Mouse (Mus musculus) monocyte, adult 2 months (primary cell): ENCODE data around the gene Foxp4.

Experiments used
- DNase-seq, 2 experiments: peaks; one replicate each; pipeline ENCODE4 v3.0.0; 2022; ENCODE audit warnings: low spot score in 2 of 2, low read depth in 1 of 2

The Foxp4 gene

DNA sequence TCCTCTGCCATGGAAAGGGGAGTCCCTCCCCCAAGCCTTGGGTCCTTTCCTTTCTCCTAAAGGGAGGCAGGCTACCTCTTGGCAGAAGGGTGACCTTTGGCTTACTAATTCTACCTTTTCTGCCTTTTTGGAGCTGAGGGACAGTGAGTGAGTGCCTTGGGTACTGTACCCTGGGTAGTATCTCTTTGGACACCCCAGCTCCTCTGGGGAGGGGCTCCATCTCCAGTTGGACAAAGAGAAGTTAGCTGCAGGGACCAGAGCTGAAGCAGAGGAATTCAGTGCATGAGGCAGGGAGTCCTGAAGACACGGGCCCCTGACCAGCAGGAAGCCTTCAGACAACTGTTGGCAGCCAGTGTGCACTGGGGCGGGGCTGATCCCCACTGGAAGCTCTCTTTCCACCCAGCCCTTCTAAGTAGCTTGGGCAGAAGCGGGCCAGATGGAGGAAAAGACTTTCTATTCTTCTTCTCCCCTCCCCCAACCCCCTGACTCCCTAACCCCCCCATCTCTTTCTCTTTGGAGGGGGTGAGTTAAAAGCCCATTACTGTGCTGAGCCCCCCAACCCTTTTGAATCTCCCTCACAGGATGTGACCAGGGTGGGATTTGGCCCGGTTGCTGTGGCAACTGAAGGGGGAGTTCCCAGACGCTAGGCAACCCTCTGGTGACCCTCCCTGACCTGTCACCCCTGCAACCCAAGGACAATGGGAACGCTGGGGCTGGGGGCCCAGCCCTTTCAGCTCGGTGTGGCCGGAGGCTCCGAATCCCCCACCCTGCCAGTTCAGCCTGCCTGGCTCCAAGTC, 26.3 kb downstream of the Foxp4 start:
- DNase-seq, result no peak

DNA sequence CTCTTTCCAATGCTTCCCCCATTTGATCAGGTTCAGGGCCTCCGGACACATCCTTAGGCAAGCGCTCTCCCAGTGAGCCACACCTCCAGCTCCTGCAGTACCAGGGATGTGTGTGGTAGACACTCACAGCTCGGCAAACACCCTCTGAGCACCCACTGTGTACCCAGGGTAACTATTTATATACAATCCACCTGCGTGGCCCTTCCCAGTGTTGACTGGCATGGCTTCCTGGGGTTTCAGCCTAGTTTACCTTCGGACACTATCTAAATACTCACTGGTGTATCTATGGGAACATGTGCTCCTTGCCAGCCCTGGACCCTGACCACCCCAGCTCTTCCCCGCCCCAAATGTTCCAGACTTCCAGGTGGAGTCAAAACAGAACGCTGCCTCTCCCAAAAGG, 34.7 kb downstream of the Foxp4 start:
- DNase-seq, result no peak

DNA sequence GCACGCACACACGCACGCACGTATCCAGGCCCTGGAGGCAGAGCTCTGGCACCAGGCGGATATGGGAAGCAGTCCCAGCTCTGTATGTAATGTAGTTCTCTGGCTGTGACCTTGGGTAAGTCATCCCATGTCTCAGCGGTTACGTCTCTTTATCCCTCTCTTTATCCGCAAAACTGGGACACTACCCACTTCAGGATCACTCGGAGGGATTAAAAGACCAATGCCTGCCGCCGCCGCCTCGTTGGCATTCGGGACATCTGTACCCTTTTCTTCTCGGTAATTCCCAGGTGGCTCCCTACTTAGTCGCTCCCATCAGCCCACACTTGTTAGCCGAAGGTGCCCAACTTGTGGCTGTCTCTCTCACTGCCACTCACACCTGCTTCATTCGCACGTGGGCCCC, 35.2 kb downstream of the Foxp4 start:
- DNase-seq, result no peak

DNA sequence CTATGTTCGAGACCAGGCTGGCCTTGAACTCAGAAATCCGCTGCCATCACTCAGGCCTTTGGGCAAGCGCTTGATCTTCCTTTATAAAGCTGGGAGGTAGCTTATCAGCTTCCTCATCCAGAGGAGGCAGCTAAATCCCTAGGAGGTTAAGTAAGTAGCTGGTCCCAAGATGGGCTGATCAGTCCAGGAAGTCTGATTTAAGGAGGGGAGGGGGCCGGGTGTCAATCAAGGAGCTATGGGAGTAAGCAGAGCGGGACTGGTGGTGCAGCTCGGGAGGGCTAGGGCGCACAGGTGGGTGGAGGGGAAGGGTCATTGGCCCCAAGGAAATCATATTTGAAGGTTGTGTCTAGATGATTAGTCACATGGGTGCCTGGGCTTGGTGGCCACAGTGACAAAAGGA, 35.8 kb downstream of the Foxp4 start:
- DNase-seq, result no peak

DNA sequence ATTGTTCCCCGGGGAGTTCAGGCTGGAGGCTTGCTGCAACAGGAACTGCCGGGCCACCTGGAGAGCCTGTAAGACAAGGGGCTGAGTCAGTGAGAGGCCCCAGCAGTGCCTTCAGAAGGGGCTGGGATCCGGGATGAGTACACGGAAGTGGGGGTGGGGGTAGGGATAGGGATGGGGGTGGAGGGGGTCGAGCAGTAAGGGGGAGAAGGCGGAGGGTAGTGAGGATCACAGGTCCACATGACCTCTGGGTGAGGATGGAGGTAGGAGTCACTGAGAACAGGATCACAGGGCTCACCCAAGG, 36.3 kb downstream of the Foxp4 start:
- no peak for DNase-seq

DNA sequence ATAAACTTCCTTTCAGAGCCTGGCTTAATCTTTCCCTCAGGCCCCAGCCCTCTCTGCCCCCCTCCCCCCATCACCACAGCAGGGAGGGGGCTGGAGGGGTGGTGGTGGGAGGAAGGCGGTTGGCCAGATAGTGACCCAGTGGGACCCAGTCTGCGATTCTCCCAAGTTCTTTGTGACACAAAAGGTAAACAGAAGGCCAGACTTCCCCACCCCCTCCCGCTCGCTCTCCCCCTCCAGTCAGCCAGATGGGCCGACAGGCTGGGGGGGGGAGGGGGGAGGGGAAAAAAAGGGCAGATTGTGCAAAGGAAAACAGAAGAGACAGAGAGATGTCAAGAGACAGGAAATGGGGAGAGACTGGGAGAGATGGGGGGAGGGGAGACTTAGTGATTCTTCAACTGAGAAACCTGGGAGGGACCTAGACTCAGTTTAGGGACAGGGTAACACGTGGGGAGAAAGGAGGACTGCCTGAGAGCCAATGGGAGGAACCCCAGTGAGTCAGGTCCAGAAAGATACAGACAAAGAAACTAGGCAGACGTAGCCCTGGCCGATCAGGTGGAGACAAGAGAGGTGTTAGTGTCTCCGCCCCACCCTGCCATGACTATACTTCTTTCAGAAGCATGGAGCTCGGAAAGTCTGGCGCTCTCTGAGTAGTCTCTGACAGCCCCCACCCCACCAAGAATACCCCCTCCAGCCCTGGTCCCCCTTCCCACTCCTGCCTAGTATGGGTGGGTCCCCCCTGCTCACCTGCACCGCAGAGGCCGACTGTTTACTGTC, 36.9 kb downstream of the Foxp4 start:
- DNase-seq, result no peak

DNA sequence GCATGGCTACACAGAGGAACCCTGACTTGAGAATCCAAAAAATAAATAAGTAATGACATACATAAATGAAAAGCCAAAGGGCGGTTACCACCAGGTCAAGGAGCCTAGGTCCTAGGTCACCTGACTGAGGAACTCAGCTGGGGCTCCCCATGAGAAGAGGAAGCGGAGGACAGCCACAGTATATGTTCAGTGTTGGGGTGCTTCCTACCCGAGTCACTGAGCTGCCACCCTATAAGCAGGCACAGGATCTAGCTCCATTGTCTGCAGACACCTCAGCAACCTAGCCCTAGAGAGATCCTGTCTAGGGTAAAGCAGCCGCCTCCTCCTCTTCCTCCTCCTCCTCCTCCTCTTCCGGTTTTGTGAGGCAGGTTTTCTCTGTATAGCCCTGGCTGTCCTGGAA, 41.3 kb downstream of the Foxp4 start:
- DNase-seq, result no peak

DNA sequence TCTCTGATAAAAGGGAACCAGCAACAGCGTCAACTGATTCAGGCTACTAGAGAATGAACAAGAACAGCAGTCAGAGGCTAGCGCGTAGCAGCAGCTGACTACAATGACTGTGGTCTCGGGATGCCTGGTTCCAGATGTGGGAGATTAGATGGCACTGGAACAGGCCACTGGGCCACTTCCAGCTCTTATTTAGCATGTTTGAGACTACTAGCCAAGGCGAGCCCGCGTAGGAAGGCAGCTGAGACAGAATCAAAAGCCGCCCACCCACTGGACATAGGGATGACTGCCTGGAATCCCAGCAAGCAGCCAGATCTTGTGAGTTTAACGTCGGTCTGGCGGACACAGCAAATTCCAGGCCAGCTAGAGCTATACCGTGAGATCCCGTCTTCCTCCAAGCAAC, 43.1 kb downstream of the Foxp4 start:
- no peak for DNase-seq

DNA sequence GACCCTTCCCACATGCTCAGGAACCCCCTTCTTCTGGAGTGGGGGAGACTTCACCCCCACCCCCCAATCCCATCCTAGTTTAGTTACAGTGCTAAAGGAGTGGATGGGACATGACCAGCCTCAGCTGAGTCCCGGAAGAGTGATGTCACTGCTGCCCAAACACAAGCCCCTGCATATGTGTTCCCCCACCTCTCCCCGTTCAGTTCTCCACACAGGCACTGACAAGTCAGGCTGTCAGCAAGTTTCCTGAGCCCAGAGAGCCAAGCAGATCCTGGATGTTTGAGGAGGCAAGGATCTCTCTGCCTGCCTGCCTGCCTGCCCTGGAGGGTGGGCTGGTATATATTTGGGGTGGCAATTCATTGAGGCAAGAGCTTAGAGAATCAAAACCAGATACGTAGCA, 45.2 kb downstream of the Foxp4 start:
- no peak for DNase-seq

DNA sequence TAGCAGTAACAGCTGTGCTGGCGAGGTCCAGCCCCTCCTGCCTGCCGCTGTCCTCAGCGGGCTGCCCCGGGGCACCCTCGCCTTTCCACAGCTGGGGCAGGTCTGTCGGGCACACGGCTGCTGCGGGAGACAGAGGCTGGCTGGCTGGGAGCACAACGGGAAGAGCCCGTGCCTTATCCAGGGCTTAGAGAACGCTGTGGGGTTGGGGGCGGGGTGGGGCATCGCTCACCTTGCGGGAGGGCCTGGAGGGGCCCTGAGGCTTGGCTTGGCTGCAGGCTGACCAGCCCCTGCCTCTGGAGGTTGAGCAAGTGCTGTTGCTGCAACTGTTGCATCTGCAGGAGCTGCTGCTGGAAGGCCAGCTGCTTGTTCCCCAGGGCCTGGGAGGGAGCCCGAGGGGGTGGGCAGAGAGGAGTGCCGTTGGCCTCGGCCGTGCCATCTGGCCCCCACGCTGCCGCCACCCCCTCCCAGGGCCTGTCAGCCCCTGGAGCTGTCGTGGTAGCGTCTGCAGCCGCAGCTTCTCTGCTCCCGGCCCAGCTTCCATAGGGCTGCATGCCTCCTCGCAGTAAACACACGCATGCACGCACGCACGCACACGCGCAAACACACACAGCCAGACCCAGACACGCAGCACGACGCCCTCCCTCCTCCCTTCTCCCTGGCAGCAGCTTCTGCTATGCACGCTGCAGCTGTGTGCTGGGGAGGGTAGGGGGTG, 45.9 kb downstream of the Foxp4 start:
- no peak for DNase-seq

DNA sequence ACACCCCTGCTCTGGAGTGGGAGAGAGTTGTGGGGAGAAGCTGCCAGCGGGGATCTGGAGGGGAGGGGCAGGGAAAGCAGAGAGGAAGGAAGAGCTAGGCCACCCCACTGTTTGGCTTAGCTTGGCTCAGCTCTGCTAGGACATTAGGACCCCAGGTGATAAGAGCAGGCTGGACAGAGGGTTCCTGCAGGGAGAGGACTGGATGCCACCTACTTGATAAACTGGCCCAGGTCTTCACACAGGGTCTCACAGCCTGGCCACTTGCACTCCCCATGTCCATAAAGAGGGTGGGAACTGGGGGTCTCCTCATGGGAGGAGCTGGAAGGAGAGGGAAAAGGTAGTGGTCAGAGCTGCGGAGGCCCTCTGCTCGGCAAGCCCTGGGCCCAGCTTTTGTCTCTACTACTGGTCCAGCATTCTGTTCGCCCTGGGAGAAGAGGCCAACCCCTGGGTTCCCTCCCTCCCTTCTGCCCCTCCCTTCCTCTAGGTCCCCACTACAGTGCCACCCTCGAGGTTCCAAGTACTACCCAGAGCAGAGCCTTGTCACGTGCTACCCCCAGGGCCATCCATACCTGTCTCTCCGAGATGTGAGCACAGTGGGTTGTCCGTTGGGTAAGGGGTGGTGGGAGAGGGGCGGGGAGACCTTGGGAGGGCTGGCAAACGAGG, 46.6 kb downstream of the Foxp4 start:
- no peak for DNase-seq

DNA sequence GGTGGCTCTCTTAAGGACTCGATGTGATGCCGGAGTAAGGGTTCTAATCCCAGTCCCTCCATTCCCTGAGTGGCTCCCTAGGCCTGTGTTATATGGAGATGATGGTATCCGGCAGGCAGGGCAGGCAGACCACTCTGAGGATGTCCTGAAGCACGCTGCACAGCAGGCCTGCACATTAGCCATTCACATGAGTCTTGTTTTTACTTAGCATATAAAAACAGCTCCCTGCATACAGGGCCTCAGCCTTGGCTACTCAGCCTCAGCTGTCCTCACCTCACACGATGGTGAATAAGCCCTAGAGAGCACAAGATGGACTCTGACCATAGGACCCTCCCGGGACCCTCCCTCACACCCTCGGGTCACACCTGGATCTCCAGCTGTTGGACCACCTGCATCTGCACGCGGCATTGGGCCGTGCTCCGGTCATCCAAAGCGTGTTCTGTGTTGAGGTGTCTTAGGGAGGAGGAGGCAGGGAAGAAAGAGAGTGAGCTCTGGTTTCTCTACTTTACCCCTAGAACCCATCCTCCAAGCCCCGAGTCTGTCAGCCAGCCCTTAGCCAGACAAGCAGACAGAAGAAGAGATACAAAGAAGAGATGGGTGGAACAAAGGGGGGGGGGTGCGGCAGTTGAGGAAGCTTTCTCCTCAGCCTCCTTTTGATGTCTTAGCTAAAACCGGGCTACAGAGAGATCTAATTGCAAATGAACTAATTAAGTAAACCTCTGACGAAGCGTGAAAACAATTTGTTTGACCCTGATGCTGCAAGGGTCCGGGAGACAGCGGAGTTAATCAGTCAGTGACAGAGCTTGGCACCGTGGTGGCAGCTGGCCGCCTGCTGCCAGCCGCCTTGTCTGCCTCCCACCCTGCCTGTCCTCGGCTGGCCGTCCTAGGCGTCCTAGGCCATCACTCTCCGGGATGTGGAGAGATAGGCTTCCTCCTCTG, 47.4 kb downstream of the Foxp4 start:
- DNase-seq, result no peak

DNA sequence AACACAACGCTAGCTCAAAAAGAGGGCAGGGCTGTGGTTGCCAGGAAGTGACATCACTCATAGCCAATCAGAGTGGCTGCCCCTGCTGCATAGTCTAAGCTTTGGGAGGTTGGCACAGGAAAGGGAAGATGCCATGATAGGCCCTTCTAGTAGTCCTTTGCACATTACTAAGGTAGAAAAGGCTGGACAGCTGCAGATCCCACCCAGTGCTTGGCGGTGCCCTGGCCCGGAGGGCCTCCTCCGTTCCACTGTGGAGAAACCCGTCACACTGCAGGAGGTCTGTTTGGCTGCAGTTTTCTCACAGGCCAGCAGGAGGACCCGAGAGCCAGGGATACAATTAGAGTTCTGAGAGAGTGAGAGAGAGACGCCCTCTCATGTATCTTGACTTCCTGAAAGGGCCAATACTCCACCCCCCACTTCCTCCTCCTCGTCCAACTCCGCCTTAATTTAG, 51.1 kb downstream of the Foxp4 start:
- peak; percentile 74 to 81 for DNase-seq

DNA sequence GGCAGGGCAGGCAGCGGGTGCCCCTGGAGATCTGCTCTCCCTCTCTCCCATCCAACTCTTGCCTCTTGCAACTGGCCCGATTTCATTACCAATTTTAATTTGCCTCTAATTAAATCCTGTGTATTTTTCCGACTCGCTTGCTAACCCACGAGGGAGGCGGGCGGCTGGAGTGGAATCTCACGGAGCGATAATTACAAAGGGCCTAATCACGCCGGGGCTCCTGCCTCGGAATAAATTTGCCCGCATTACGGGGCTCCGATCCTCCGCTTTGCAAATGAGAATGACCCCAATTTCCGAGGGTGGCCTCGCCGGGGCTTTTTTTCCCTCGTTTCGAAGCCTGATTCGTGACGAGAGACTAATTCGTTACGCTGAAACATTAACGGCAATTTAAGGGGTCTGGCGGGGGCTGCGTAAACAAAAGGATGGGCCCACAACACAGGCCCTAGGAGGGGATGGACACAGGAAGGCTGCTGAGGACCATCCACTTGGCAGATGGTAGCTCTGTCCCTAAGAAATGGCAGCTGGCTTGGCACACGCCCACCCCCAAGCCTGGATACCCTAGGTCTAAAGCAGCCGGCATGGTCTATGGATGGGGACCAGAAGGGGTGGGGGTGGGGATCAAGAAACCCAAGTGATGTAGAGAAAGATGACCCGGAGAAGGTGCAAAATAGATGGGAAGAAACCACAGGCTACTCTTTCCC, 52.0 kb downstream of the Foxp4 start:
- DNase-seq, result no peak

DNA sequence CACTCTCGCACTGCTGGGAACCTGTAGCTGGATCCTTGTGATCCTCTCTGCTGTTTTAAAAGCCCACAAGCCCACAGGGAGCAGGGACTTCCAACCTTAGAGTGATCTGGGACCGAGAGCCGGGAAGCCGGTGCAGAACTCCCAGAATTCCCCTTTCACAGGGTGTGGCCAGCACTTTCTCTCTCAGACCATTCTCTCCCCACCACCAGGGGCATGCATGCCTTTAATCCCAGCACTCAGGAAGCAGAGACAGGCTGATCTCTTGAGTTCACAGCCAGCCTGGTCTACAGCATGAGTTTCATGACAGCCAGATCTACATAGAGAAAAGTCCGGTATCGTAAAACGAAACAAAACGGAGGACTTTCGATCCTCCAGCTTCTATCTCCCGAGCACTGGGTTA, 54.6 kb downstream of the Foxp4 start:
- DNase-seq, result no peak

DNA sequence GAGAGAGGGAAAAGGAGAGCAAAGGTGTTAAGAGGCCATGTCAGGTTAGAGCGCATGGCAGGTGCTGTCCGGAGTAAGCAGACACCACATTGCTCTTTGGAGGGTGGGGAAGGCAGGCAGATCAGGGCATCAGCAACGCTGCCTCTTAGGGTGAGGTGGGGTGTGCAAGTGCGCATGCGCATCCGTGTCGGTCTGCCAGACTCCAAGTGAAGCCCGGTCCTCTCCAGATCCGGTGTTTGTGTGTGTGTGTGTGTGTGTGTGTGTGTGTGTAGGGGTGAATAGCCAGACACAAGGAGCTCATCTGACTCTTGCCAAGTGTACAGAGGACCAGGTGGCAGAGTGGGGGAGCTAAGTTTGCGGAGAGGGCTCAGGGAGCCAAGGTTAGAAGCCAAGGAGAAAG, 58.4 kb downstream of the Foxp4 start:
- no peak for DNase-seq

DNA sequence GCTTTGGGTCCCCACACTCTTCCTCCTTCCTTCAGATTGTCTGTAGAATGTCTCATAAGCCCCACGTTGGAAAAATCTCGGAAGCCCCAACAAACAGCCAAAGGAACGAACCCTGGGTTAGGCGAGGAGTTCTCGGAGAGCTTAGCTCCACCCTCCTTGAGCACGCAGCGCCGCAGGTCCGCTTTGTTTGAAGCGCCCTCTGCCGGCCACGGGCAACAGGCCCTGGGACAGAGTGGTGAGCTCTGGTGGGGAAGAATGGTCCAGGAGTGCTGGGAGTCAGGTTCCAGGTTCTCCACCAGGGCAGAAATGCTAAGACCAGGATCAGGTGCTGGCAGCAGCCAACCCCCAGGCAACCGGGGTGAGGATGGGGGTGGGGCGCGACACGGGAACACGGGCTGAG, 59.9 kb downstream of the Foxp4 start:
- DNase-seq, result peak; percentile 43 to 73

DNA sequence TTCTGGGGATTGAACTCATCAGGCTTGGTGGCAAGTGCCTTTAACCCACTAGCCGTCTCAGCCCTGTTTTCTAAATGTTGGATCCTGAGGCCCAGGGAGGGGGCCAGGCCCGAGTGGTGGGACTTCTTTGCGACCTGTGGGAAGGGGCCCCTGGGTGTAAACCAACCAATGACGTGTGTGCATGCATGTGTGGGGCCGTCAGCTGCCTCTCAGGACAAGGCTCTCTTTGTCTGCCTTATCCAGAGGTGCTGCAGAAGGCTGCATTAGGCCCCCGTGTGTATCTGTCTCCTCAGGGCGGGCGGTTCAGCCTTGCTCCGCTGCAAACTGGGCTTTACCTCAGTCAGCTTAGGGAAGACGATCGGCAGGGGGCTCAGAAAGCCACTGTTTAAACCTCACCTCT, 61.0 kb downstream of the Foxp4 start:
- no peak for DNase-seq

DNA sequence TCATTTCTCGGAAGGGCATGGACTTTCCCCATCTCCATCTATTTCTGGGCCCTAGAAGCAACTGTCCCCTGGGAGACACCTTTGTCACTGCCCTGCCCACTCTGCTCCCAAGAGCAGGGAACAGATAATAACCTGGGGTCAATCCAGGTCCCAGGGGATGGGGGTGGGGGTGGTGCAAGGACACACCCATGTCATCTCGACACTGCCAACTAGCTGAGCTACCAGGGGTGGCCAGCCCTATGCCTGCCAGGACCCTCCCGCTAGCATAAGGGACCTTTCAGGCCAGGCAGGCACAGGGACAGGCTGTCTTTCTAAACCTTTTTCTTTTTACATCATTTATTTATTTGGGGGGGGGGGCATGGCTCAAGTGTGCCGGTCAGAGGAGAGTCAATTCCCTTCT, 61.4 kb downstream of the Foxp4 start:
- DNase-seq, result no peak

DNA sequence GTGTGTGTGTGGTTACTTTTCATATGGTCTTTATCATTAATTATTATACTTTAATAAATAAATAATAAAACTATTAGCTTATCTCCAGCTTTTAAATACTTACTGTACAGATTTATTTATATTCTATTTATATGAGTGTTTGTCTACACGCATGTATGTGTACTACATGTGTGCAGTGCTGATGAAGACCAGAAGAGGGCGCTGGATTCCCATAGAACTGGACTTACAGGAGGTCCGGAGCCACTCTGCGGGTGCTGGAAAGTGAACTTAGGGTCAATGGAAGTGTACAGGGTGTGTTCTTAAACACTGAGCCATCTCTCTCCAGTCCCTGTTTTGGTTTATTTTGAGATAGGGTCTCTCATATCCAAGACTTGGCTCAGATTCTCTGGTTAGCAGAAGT, 68.9 kb downstream of the Foxp4 start:
- DNase-seq, result no peak
